Mouse (Mus musculus) ES-Bruce4 (cell line): ENCODE data around the gene Il31ra. TPM values are rescaled to one million over a fixed set of nuclear protein-coding genes. Genes with fewer than 3 reads are reported as not detected.

ENCODE experiments used
- H3K27ac ChIP-seq: 2 replicates; pipeline ENCODE4 v1.5.1; 2012; ENCODE audit warnings: low read length, inconsistent platforms; ENCODE audit not compliant: insufficient read depth
- H3K27me3 ChIP-seq: 2 replicates; pipeline ENCODE4 v1.6.1; 2012; ENCODE audit warnings: mild to moderate bottlenecking, low read length, inconsistent platforms; ENCODE audit not compliant: control insufficient read depth, poor library complexity, insufficient read depth, severe bottlenecking
- H3K36me3 ChIP-seq: 2 replicates; pipeline ENCODE4 v1.6.1; 2012; ENCODE audit warnings: inconsistent platforms, mild to moderate bottlenecking, low read length, moderate library complexity; ENCODE audit not compliant: control insufficient read depth, poor library complexity, insufficient read depth, severe bottlenecking
- H3K4me1 ChIP-seq: one replicate; pipeline ENCODE4 v1.8.1; 2011; ENCODE audit warnings: low read length; ENCODE audit not compliant: control insufficient read depth, insufficient read depth
- H3K4me3 ChIP-seq: 2 replicates; pipeline ENCODE4 v1.5.1; 2011; ENCODE audit warnings: low read depth, mild to moderate bottlenecking, low read length
- H3K9ac ChIP-seq: 2 replicates; pipeline ENCODE4 v1.6.1; 2012; ENCODE audit warnings: low read depth, mild to moderate bottlenecking, inconsistent platforms; ENCODE audit not compliant: poor library complexity, severe bottlenecking
- H3K9me3 ChIP-seq: replicated peaks from 2 replicates; pipeline ENCODE4 v1.6.1; 2012; ENCODE audit warnings: mild to moderate bottlenecking, low read length, inconsistent platforms; ENCODE audit not compliant: control insufficient read depth, poor library complexity, insufficient read depth, severe bottlenecking
- CTCF ChIP-seq: IDR thresholded peaks from one replicate; pipeline ENCODE4 v1.8.1; 2011; ENCODE audit warnings: low read depth, low read length
- EP300 ChIP-seq: IDR thresholded peaks from 2 replicates; pipeline ENCODE4 v1.6.1; 2011; ENCODE audit warnings: low read depth, low read length; ENCODE audit not compliant: insufficient read depth
- POLR2A ChIP-seq: IDR thresholded peaks from one replicate; pipeline ENCODE4 v1.8.1; 2011; ENCODE audit warnings: low read length; ENCODE audit not compliant: insufficient read depth
- polyA plus RNA-seq: library from polyadenylated mRNA; stranded (reverse); fragments of >200 nt; gene quantifications from 2 replicates; pipeline ENCODE4 v1.2.4, GENCODE M21; 2011; ENCODE audit warnings: low read depth; ENCODE audit not compliant: missing spikeins, insufficient read depth, insufficient read length

Gene Il31ra
- polyA plus RNA-seq, 1 experiment: not detected

DNA sequence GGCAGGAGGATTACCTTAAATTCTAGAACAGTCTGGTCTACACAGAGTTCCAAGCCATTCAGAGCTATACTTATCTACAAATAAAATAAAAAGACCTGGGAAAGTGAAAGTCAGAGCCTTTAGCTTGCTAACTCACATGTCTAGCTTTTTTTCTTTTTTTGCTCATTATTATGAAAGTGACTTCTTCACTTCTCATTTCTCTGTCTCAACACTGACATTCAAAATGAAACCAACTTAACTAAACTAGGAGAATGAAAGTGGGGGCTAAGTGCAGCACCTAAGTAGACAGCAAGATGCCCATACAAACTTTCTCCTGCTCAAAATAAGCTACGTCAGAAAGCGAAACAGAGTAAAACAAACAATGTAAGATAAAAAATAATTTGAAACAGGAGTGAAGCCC lies 8.4 kb upstream of the Il31ra start:
- Histone ChIP-seq H3K4me1 (no peaks in the 10 kb centered on the region), H3K27me3 (no peaks in the 10 kb centered on the region), H3K36me3 (no peaks in the 10 kb centered on the region), H3K4me3 (no peak overlapping the region), H3K27ac (no peak overlapping the region), H3K9me3 (no peaks in the 10 kb centered on the region), H3K9ac (no peak overlapping the region)
- TF ChIP-seq POLR2A (no peak), EP300 (no peak), CTCF (no peak)

DNA sequence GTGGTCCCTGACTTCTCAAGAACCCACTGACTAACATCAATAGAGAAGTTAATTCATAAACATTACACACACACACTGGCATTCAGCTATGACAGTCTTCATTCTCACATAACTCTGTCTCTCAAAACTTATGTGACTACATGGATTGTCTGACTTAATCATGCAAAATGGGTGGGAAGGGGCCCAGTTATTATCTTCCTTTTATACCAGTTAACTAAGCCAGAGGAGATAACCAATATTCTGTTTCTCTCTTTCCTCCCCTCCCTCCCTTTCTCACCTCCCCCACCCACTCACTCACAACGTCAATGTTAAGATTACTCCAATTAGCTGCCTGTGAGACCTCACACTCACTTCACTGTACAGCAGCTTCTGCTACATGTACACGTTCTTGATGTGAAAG lies 3.9 kb downstream of the Il31ra start:
- TF ChIP-seq POLR2A (no peak), CTCF (no peak), EP300 (no peak)
- no peak overlapping the region for H3K27ac ChIP-seq
- H3K4me3 ChIP-seq: no peak overlapping the region
- no peaks in the 10 kb centered on the region for H3K36me3 ChIP-seq
- no peaks in the 10 kb centered on the region for H3K4me1 ChIP-seq
- no peaks in the 10 kb centered on the region for H3K9me3 ChIP-seq
- no peaks in the 10 kb centered on the region for H3K27me3 ChIP-seq
- H3K9ac ChIP-seq: no peak overlapping the region

DNA sequence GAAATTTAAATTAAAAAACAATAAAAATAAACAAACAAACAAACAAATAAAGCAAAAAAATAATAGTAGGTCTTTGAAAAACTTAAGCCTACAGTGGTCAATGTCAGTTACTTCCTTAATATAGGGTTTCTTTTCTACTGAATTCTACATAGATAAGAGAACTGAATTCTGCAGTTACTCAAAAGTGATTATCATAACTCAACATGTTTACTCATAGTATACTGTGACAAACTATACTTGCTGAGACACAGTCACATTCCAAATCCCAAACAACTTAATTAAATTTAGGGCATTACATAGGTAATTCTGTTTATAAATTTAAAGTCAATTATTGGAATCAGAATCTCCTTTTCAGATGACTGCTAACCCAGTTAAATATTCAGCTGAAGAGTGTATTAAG lies 4.5 kb downstream of the Il31ra start:
- H3K4me1 ChIP-seq: no peaks in the 10 kb centered on the region
- no peak for TF ChIP-seq CTCF
- TF ChIP-seq POLR2A: no peak
- TF ChIP-seq EP300: no peak
- H3K9me3 ChIP-seq: no peaks in the 10 kb centered on the region
- no peaks in the 10 kb centered on the region for H3K27me3 ChIP-seq
- H3K36me3 ChIP-seq: no peaks in the 10 kb centered on the region
- no peak overlapping the region for H3K4me3 ChIP-seq
- no peak overlapping the region for H3K9ac ChIP-seq
- H3K27ac ChIP-seq: no peak overlapping the region

DNA sequence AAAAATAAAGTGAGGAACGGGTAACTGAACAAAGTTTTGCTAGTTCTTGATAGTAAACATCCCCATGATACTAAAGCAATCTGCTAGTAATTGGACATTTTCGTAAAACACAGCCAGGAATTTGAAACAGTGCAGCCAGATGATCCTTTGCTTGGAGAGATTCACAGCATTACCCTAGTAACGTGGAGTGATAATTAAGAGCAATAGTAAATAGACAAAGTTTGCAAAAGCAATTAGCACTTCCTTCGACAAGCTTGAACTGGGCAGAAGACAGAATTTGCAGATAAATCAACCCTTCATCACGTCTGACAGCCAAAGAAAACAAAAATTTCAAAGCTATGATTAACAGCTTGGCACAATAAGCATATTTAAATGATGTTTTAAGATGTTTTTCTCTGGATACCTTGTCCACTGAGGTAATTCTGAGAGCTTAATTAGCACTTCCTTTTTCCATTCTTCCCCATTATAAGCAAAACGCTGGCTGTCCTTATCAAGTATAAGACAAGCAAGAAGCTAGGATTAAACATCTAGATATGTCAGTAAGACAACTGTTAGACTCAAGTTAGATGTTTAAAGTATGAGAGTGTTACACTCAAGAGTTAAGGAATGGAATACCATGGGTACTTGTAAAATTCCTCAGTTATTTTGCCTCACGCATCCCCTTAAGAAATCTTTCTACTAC lies 9.5 kb downstream of the Il31ra start:
- Histone ChIP-seq H3K4me3 (no peak overlapping the region), H3K27ac (no peak overlapping the region), H3K27me3 (no peaks in the 10 kb centered on the region), H3K4me1 (no peaks in the 10 kb centered on the region), H3K9ac (no peak overlapping the region), H3K9me3 (no peaks in the 10 kb centered on the region), H3K36me3 (no peaks in the 10 kb centered on the region)
- TF ChIP-seq POLR2A (no peak), CTCF (no peak)

DNA sequence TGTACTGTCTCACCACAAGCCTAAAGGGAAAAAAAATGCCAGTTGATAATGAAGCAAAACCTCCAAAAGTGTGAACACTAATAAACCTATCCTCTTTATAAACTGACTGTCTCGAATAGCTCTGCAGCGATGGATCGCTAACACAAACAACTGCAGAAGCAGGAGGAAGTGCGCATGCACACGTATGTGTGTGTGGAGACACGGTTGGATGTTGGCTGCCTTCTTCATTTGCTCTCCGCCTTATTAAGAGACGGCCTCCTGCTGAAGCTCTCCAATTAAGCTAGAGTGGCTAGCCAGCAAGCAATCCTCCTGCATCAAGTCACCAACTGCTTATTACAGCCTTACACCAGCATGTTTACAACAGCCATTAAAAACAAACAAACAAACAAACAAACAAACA lies 11.9 kb downstream of the Il31ra start:
- H3K27ac ChIP-seq: no peak overlapping the region

DNA sequence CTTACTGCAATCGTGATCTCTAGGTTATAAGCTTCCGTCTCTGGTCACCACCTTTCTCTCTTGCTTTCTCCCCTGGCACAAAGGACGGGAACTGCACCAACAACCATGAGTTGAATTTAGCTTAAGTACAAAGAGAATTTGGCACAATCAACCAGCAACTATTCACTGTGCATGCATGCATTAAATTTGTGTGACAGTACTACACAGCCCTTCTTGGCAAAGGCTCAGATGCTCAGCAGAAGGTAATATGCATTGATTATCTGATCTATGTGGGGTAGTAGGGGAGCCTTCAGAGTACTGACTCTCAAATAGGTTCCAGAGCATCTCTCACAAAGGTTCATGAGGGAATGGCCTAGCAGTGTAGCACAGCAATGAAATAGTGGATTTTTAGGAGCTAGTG lies 12.4 kb downstream of the Il31ra start:
- Histone ChIP-seq H3K27ac (no peak overlapping the region), H3K4me1 (no peaks in the 10 kb centered on the region), H3K36me3 (no peaks in the 10 kb centered on the region), H3K27me3 (no peaks in the 10 kb centered on the region), H3K9me3 (no peaks in the 10 kb centered on the region), H3K9ac (no peak overlapping the region), H3K4me3 (no peak overlapping the region)
- TF ChIP-seq CTCF: no peak
- no peak for TF ChIP-seq EP300
- TF ChIP-seq POLR2A: no peak

More for the DNA sequence above, 11.9 kb downstream of the Il31ra start:
- Histone ChIP-seq H3K9ac (no peak overlapping the region), H3K27me3 (no peaks in the 10 kb centered on the region), H3K4me1 (no peaks in the 10 kb centered on the region), H3K36me3 (no peaks in the 10 kb centered on the region), H3K4me3 (no peak overlapping the region), H3K9me3 (no peaks in the 10 kb centered on the region)
- TF ChIP-seq EP300 (no peak), CTCF (no peak), POLR2A (no peak)
